Comparison of ENCODE assay signal across 25 mouse cellular contexts in genomic region chr9:9218301-9218700, GRCm38 (mm10).
"Had no signal": no experiment of that assay in that cellular context is flagged by ENCODE, and none has a peak within 500 bp of the region (broad histone marks: within the 10 kb centered on the region; RNA-seq: fewer than 3 reads in every experiment).

No protein-coding gene starts in this region.

- H3K36me3 ChIP-seq: heart, embryonic 13.5 days; heart, embryonic 15.5 days; hindbrain, embryonic 13.5 days; hindbrain, embryonic 15.5 days; kidney, embryonic 15.5 days; limb, embryonic 13.5 days; limb, embryonic 15.5 days; liver, embryonic 12.5 days had no signal

- H3K27me3 ChIP-seq: hindbrain, embryonic 13.5 days; hindbrain, embryonic 15.5 days; kidney, embryonic 15.5 days; limb, embryonic 13.5 days; limb, embryonic 15.5 days; liver, embryonic 12.5 days had no signal

- H3K4me3 ChIP-seq: heart, adult 2 months; heart, embryonic 13.5 days; heart, embryonic 15.5 days; hindbrain, embryonic 13.5 days; hindbrain, embryonic 15.5 days; kidney, embryonic 15.5 days; limb, embryonic 13.5 days; limb, embryonic 15.5 days; liver, embryonic 12.5 days had no signal

- H3K4me2 ChIP-seq: heart, embryonic 11.5 days; heart, embryonic 13.5 days; heart, embryonic 15.5 days; hindbrain, embryonic 13.5 days; hindbrain, embryonic 15.5 days; kidney, embryonic 15.5 days; limb, embryonic 13.5 days; limb, embryonic 15.5 days; liver, embryonic 12.5 days had no signal

- H3K27ac ChIP-seq: heart, adult 2 months; heart, embryonic 13.5 days; heart, embryonic 15.5 days; hindbrain, embryonic 13.5 days; hindbrain, embryonic 15.5 days; hindbrain, postnatal 0 days; kidney, embryonic 15.5 days; limb, embryonic 13.5 days; limb, embryonic 15.5 days; liver, embryonic 12.5 days; liver, embryonic 14.5 days had no signal

- DNase-seq: forebrain, postnatal 0 days; gastrocnemius, postnatal 14 days; gastrocnemius, postnatal 36 days; heart, adult 11 months; heart, adult 2 months; heart, postnatal 14 days; heart, postnatal 36 days; kidney, adult 11 months; kidney, adult 8-10 months; kidney, postnatal 10 days; kidney, postnatal 25 days; layer of hippocampus, adult 9-11 months; layer of hippocampus, postnatal 36 days; left cerebral cortex, postnatal 4 days had no signal

- H3K9me3 ChIP-seq: heart, embryonic 13.5 days; heart, embryonic 15.5 days; hindbrain, embryonic 13.5 days; hindbrain, embryonic 15.5 days; kidney, embryonic 15.5 days; limb, embryonic 13.5 days; limb, embryonic 15.5 days; liver, embryonic 12.5 days had no signal

- H3K4me1 ChIP-seq: heart, embryonic 15.5 days; hindbrain, embryonic 13.5 days; hindbrain, embryonic 15.5 days; liver, embryonic 12.5 days had no signal

- ATAC-seq: forebrain, postnatal 0 days; hindbrain, postnatal 0 days; liver, embryonic 12.5 days had no signal

- H3K9ac ChIP-seq: forebrain, postnatal 0 days; heart, embryonic 13.5 days; heart, embryonic 15.5 days; hindbrain, embryonic 13.5 days; hindbrain, embryonic 15.5 days; kidney, embryonic 15.5 days; limb, embryonic 13.5 days; limb, embryonic 15.5 days; liver, embryonic 12.5 days; liver, embryonic 14.5 days had no signal
